Mouse (Mus musculus): ENCODE data around the gene Haus6. TPM values are rescaled to one million over a fixed set of nuclear protein-coding genes. Genes with fewer than 3 reads are reported as not detected.

Haus6 gene
- total RNA-seq (2012; rRNA removed), result 35.9 and 39.0 TPM in 2 replicates
- total RNA-seq (2014; rRNA removed), result 23.4 and 25.5 TPM in 2 replicates
- 23.3 and 26.3 TPM in 2 replicates for polyA plus RNA-seq (2012; ENCODE audit: insufficient read length, low read depth)

GRCm38 (mm10) chr4:86611524-86612288 is at the start of gene Haus6:
Gene Haus6 (minus strand): TSS chr4:86612055.
- TF ChIP-seq MEF2A (IDR thresholded peaks at IDR 0.05; ENCODE audit: borderline replicate concordance, low read depth, low read length) (peak; percentile 61; the same call in 1 of the 2 replicates), E2F4 (IDR thresholded peaks at IDR 0.05; ENCODE audit: insufficient replicate concordance, low read depth, low read length) (peak; percentile 95; the same call in 1 of the 2 replicates), POLR2AphosphoS2 (IDR thresholded peaks at IDR 0.05; ENCODE audit: low read depth, low read length) (0 out of 2 replicates have a peak, but pooled peaks have one; percentile 31), JUND (conservative IDR thresholded peaks at IDR 0.05; ENCODE audit: low read depth, low read length) (no peak; the same call in 1 of the 2 replicates), ETS1 (conservative IDR thresholded peaks at IDR 0.05; ENCODE audit: low read depth, low read length) (no peak), IRF4 (IDR thresholded peaks at IDR 0.05; ENCODE audit: low read depth, low read length) (peak; percentile 71), PAX5 (IDR thresholded peaks at IDR 0.05; ENCODE audit: low read length) (no peak), MAFK (IDR thresholded peaks at IDR 0.05; ENCODE audit: insufficient replicate concordance, low read length) (no peak), NRF1 (IDR thresholded peaks at IDR 0.05; ENCODE audit: low read depth, low read length) (peak; percentile 97), SIN3A (IDR thresholded peaks at IDR 0.05; ENCODE audit: low read length) (peak; percentile 91), MXI1 (IDR thresholded peaks at IDR 0.05; ENCODE audit: low read depth, low read length) (peak; percentile 88), USF2 (conservative IDR thresholded peaks at IDR 0.05; ENCODE audit: low read depth, low read length) (no peak), BHLHE40 (IDR thresholded peaks at IDR 0.05; ENCODE audit: low read depth, low read length) (peak; percentile 10; the same call in 1 of the 2 replicates), ZC3H11A (IDR thresholded peaks at IDR 0.05; ENCODE audit: low read depth, low read length) (no peak), GABPA (IDR thresholded peaks at IDR 0.05; ENCODE audit: insufficient replicate concordance, low read depth, low read length) (peak; percentile 86; the same call in 1 of the 2 replicates), POLR2A (IDR thresholded peaks at IDR 0.05; ENCODE audit: low read depth, low read length) (peak; percentile 90), ZKSCAN1 (IDR thresholded peaks at IDR 0.05; ENCODE audit: borderline replicate concordance, low read depth, low read length) (no peak), TBP (conservative IDR thresholded peaks at IDR 0.05; ENCODE audit: low read depth, low read length) (peak; percentile 92; the same call in 1 of the 2 replicates), JUN (IDR thresholded peaks at IDR 0.05; ENCODE audit: insufficient read depth, low read depth, low read length) (0 out of 2 replicates have a peak, but pooled peaks have one; percentile 2), NELFE (IDR thresholded peaks at IDR 0.05; ENCODE audit: low read depth, low read length) (peak; percentile 87; the same call in 1 of the 2 replicates), HCFC1 (IDR thresholded peaks at IDR 0.05; ENCODE audit: low read depth, low read length) (peak; percentile 99), ZNF384 (IDR thresholded peaks at IDR 0.05; ENCODE audit: low read depth, low read length) (no peak), TCF12 (IDR thresholded peaks at IDR 0.05; ENCODE audit: low read depth, low read length) (peak; percentile 90), MYC (IDR thresholded peaks at IDR 0.05; ENCODE audit: low read depth, low read length) (peak; percentile 92), USF1 (IDR thresholded peaks at IDR 0.05; ENCODE audit: low read depth, low read length) (no peak), RCOR1 (conservative IDR thresholded peaks at IDR 0.05; ENCODE audit: low read depth, low read length) (peak; percentile 65; the same call in 1 of the 2 replicates), ELF1 (IDR thresholded peaks at IDR 0.05; ENCODE audit: low read depth, low read length) (peak; percentile 100), ZMIZ1 (IDR thresholded peaks at IDR 0.05; ENCODE audit: low read depth, low read length) (no peak), KAT2A (IDR thresholded peaks at IDR 0.05; ENCODE audit: insufficient replicate concordance, low read length) (peak; percentile 97), RAD21 (IDR thresholded peaks at IDR 0.05; ENCODE audit: low read depth, low read length) (no peak), MAZ (IDR thresholded peaks at IDR 0.05; ENCODE audit: low read depth, low read length) (peak; percentile 65; the same call in 1 of the 2 replicates), CTCF (conservative IDR thresholded peaks at IDR 0.05 in 1 of 2, IDR thresholded peaks at IDR 0.05 in 1 of 2; ENCODE audit: low read depth in 2 of 2, low read length in 2 of 2) (no peak), CHD1 (IDR thresholded peaks at IDR 0.05; ENCODE audit: low read depth, low read length) (no peak), CHD2 (IDR thresholded peaks at IDR 0.05; ENCODE audit: low read length) (peak; percentile 88), SMC3 (IDR thresholded peaks at IDR 0.05; ENCODE audit: low read depth, low read length) (no peak), EP300 (IDR thresholded peaks at IDR 0.05; ENCODE audit: low read length) (no peak), UBTF (IDR thresholded peaks at IDR 0.05; ENCODE audit: low read depth, low read length) (no peak), MAX (IDR thresholded peaks at IDR 0.05; ENCODE audit: low read length) (peak; percentile 45; the same call in 1 of the 2 replicates)
- Histone ChIP-seq H3K9ac (ENCODE audit: insufficient read depth, low read depth) (peak within 1 kb of the TSS; percentile 93), H3K36me3 (replicated peaks in 1 of 2; ENCODE audit: control insufficient read depth in 1 of 2, insufficient read depth in 1 of 2, low read length in 1 of 2) (peaks cover 0 to 18% of the 10 kb centered on the region in 2 experiments), H3K4me3 (replicated peaks in 1 of 3; ENCODE audit: low read depth in 2 of 3, low read length in 2 of 3, poor library complexity in 1 of 3) (peak within 1 kb of the TSS; percentile 83 to 99 (median 98)), H3K79me2 (replicated peaks; ENCODE audit: control insufficient read depth, extremely low read depth, insufficient read depth, poor library complexity, severe bottlenecking) (peaks cover 45% of the 10 kb centered on the region), H3K4me2 (ENCODE audit: insufficient read depth, low read depth, poor library complexity, severe bottlenecking) (peak within 1 kb of the TSS; percentile 88), H3K4me1 (ENCODE audit: control insufficient read depth in 1 of 2, insufficient read depth in 2 of 2) (peaks cover 3 to 25% of the 10 kb centered on the region in 2 experiments; a peak in 3 of 4 replicates), H3K27ac (ENCODE audit: insufficient read depth, low read depth) (peak within 1 kb of the TSS; percentile 63), H3K27me3 (replicated peaks) (no peaks in the 10 kb centered on the region), H3K9me3 (replicated peaks; ENCODE audit: low read length) (no peaks in the 10 kb centered on the region)
- DNase-seq (ENCODE audit: extremely low read depth), result peak; percentile 98
- dilution Hi-C loops (cut with MboI; ENCODE audit: extremely low pct_ligation_motif_present, extremely low pct_unique_long_range_greater_than_20kb, low sequenced_read_pairs) (no loop called here), in situ Hi-C loops (cut with MboI; ENCODE audit: low pct_ligation_motif_present, low pct_unique_long_range_greater_than_20kb, low sequenced_read_pairs) (no loop called here)

Measured in CH12.LX (cell line).